Mouse (Mus musculus) brain, adult 2 months (tissue): ENCODE measurements around the gene Fgfr2.

Experiments
- DNase-seq: peaks from one replicate; pipeline ENCODE4 v3.0.0; 2011; ENCODE audit warnings: low read depth, low spot score

Fgfr2 gene

GRCm38 (mm10) chr7:132939118-132939517 is 184.0 kb downstream of the Fgfr2 start:
- DNase-seq, result peak; percentile 56

DNA sequence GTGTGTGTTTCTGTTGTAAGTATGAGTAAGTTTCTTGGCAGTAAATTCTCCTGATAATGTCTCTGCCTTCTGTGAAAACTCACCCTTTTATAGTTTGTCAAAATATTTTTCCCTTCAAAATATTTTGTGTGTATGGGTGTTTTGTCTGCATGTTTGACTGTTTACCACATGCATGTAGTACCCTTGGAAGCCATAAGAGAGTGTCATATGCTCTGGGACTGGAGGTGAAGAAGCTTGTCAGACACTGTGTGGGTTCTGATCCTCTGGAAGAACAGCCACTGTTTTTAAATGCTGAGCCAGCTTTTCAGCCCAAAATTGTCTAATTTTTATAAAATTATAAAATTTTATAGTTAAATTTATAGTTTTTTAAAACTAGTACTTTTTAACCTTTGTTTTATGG is 188.4 kb downstream of the Fgfr2 start:
- no peak for DNase-seq

DNA sequence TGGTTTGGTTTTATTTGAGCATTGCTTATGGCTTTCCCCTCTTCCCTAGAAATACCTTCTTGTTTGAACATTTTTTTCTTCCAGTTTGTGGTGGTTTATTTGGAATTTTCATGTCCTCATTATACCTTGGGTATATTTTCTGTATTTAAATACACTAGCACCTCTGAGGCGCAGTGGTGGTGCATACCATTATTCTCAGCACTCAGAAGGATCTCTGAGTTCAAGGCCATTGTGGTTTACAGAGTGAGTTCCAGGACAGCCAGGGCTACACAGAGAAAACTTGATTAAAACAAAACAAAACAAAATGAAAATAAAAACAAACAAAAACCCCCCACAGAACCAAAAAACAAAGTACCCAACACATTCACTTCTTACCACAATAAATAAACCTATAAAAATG is 189.8 kb downstream of the Fgfr2 start:
- DNase-seq, result no peak

- peak; percentile 48 for DNase-seq
Measured at GRCm38 (mm10) chr7:132931560-132932351, 191.4 kb downstream of the Fgfr2 start.

DNA sequence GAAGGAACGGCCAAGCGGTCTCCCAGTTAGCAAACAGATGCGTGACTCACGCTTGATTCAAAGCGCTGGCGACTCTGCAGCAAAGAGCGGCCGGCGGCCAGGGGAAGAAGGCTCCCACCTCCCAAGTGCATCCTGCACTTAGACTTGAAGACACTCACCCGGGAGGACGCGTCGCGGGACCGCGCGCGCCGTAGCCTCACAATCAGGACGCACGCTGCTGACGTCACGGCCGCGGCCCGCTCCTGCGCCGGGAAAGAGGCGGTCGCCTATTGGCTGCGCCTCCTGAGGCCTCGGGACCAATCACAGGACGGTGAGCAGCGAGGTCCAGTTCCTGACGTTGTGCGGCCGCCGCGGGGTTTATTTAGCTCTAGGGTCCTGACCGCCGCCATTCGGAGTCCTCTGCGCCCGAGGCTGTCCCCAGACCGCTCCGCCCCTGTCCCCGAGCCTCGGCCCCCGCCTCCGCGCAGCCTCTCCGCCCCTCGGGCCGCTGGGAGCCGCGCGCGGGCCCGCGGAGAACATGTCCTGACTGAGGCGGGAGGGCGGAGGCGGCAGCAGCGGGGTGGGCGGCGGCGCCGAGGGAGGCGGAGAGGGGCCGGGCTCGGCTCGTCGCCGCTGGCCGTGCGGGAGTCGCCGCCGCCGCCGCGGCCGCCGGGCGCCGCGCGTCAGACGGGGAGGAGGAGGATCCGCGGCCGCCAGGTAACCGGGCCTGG is 192.1 kb downstream of the Fgfr2 start, which contains the start of gene Zranb1:
TSS of gene Zranb1 (plus strand) at position 293 of the 710 bp plus-strand sequence.
- peak; percentile 99 for DNase-seq

GRCm38 (mm10) chr7:132930055-132930454 is 193.1 kb downstream of the Fgfr2 start:
- no peak for DNase-seq

DNA sequence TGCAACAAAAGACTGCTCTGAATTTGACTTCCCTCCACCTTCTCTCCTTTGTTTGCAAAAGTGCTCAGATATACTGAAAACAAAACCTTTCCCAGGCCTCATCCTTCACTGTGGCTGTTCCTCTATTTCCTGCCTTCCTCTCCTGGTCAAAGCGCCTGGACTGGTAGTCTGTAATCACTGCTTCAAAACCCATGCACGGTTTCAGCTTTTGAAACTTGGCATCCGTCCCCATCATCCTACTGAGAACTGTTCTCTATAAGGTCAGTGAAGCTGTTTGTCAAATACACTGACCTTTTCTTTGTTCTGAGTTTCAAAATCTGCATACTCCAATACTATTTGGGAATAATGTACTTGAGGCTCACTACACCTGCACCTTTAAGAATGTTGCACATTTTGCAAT is 195.9 kb downstream of the Fgfr2 start:
- DNase-seq, result no peak

DNA sequence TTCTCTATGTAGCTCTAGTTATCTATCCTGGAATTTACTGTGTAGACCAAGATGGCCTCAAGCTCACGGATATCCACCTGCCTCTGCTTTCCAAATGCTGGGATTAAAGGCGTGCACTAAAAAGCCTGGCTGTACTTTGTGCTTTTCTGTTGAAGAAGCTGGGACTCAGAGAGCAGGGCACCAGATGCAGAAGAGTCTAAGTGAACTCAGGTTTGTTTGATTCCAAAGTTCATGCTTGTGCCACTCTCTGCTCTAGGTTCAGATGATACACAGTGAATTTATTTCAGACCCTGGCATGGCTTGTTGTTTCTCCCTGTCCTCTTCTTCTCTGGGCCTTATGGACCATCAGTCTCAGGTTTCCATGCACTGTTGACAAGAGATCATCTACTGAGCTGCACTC is 197.9 kb downstream of the Fgfr2 start:
- DNase-seq, result no peak

- DNase-seq, result peak; percentile 31
Measured at GRCm38 (mm10) chr7:132921971-132922370, 201.2 kb downstream of the Fgfr2 start.

DNA sequence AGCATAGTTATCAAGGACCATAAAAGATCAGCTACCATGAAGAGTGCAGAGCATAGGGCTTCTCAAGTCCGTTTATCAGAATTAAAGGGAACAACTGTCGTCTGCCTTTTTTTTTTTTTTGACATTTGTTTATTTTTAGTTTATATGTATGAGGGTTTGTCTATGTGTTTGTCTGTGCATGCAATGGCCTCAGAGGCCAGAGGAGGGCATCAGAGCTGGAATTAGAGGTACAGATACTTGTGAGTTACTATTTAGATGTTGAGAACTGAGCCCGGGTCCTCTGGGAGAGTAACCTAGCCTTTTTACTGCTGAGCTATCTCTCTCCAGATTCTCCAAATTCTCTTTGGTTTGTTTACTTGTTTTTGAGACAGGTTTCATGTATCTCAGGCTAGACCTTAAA is 219.4 kb downstream of the Fgfr2 start:
- no peak for DNase-seq

DNA sequence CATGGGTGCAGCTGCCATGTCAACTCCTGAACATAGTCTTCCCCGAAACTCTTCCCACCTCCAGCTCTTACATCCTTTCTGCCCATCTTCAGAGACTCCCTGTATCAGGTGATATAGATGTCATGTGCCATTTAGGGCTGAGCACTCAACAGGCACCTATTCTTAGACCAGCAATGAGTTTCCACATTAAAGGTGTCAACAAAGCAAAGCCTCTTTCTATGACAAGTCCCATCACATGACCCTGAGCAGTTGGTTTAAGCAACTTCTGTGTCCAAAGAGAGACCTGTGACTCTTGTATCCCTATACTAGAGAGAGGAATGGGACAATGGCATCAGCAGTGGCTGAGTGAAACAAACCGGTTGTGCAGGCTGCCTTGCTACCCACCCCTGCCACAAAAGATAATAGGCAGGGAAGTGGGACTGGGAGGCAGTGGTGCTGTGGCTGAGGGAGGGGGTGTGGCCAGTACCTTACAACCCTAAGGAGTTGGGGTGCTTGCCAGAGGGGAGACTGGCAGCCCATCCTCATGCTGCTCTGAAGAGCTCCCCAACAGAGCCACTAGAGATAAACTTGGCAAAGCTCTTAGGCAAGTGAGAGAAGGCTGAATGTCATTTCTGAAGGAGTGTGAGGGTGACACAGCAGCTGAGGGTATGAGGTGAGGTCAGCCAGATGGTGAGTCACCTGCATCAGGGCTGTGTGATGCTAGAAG is 222.2 kb downstream of the Fgfr2 start:
- no peak for DNase-seq

GRCm38 (mm10) chr7:132898234-132898633 is 224.9 kb downstream of the Fgfr2 start:
- DNase-seq, result no peak

DNA sequence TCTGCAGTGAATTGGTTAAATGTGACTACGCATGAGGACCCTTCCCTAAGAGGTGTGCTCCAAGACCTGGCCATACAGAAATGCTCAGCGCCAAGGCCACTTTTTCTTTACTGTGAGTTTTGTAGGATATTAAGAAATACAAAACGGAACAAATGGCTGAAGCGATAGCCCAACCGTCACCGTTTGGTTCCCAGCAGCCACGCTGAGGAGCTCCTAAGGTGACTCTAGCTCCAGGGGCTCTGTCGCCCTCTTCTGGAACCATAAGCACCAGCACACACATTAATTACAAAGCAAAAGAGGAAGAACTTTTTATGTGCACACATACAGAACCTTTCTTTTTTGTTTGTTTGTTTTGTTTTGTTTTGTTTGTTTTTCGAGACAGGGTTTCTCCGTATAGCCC is 225.9 kb downstream of the Fgfr2 start:
- DNase-seq, result no peak

DNA sequence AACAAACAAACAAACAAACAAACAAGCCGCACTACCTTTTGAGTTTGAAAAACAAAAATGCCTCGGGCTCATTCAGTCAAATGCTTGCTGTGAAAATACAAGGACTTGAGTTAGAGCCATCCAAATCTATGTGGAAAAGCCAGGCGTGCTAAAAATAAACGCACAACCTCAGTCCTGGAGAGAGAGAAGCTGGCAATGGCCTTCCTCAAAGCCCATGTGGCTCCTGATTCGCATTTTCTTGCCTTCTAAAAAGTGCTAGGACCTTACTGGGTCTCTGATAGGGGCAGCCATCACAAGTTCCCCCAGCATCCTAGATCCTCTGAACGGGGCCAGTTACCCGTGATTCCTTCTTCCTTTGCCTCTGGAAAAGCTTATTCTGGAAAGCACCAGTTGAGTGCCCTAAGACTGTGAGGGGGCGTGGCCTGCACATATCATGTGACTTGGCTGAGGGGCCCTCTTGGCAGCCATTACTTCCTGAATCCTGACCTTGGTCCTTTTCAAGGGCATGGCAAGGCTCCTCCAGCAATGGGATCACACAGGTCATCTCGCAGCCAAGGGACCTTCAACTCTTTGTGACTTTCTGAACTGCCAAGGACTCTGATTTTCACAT is 226.8 kb downstream of the Fgfr2 start:
- DNase-seq, result peak; percentile 74

- DNase-seq, result peak; percentile 95
Measured at GRCm38 (mm10) chr7:132894841-132895555, 228.2 kb downstream of the Fgfr2 start.

DNA sequence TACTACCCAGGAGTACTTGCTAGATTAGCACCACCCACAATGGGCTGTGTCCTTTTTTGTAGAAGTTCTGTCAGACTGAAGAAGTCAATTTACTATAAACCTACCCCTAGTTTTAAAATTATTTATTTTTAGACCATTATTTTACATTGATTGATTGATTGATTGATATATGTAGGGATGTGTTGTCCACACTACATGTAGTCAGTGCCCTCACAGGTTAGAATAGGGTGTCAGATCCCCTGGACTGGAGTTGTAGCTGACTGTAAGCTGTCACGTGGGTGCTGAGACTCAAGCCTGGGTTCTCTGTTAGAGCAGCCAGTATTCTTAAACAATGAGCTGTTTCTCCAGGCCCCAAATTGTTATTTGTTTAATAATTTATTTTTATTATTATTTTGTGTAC is 229.8 kb downstream of the Fgfr2 start:
- DNase-seq, result no peak

DNA sequence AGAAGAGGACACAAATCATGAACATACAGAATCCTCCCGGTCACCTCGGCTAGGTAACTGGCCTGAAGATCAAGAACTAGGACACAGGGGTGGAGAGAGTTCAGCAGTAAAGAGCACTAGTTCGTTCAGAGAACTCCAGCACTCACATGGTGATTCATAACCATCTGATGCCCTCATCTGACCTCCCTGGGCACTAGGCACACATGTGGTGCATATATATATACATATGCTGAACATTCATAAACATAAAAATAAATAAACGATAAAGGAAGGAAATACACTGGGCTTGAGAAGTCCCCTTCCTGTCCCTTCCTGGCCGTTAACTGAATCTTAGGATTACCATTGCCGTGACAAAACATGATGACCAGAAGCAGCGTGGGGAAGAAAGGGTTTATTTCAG is 230.3 kb downstream of the Fgfr2 start:
- DNase-seq, result no peak

DNA sequence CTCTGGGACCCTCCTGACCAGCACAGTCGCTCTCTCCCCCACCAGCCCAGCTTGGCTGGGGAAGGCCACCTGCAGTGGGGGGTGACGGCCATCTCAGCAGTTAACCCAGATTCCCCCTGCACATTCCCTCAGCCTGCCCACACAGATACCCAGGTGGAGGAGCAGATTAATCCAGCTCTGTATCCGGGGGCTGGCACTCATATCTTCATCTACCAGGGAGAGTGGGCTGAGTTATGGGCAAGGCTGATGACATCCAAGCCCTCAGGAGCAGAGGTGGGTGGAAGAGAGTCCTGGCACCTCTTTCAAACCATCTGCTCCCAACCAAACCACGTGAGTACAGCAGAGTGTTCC is 230.9 kb downstream of the Fgfr2 start:
- peak; percentile 98 for DNase-seq

GRCm38 (mm10) chr7:132891561-132892310 is 231.4 kb downstream of the Fgfr2 start:
- DNase-seq, result peak; percentile 94

DNA sequence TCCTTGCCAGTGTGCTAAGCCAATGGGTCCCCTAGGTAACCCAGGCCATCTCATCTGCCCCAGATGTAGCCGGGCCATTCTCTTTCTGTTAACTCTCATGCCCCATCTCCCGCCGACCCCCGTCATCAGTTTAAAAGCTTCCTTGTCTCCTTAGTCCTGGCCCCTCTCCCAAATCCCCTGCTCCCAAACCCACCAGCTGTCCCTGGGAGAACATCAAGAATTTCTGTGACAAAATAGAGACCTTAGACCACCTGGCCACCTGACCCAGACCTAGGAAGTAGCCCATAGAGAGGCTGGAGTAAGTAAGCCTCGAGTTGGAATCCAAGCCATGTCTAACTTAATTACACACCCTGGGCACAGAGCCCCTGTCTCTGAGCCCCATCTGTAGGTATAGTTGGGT is 232.9 kb downstream of the Fgfr2 start:
- DNase-seq, result no peak

DNA sequence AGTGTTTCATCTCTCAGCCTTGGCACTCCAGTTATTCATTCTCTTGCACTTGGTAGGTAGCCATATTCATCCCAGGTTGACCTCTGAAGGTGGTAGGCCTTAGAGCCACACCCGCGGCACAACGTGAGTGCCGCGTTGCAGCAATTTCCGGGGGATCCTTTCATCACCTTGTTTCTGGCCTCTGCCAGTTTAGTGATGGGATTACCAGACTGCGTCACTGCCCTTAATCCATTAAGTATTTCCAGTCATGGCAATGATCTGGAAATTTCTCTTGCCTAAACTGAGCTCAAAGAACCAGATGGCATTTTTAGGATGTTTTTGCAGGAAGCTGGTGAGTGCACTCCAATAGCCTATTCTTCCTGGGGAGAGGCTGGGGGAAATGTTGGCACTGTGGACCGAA is 233.5 kb downstream of the Fgfr2 start:
- no peak for DNase-seq
